Mouse (Mus musculus) cortical plate, adult 2 months (tissue): Measurements from ENCODE around the gene Pes1.

Experiments used
- CTCF ChIP-seq: fragments of 200-500 bp; IDR thresholded peaks from 2 replicates; pipeline ENCODE4 v1.5.1; 2011; ENCODE audit warnings: mild to moderate bottlenecking, control low read depth, low read length; ENCODE audit not compliant: insufficient read depth; ENCODE audit errors: extremely low read depth
- POLR2A ChIP-seq: fragments of 200-500 bp; IDR thresholded peaks from 2 replicates; pipeline ENCODE4 v1.6.1; 2011; ENCODE audit warnings: mild to moderate bottlenecking, low read length, control low read depth; ENCODE audit not compliant: insufficient read depth; ENCODE audit errors: extremely low read depth

- TF ChIP-seq CTCF (no peak), POLR2A (no peak)
These were observed 63.3 kb downstream of the Pes1 start for GRCm38 (mm10) chr11:4027066-4027465.
